Mouse (Mus musculus) forebrain, embryonic 14.5 days (tissue): ENCODE data around the gene S100a7a. TPM values are rescaled to one million over a fixed set of nuclear protein-coding genes. Genes with fewer than 3 reads are reported as not detected.

Source experiments
- ATAC-seq: fragments of 200-750 bp; cut with Nextera tagmentation; 2 replicates; pipeline ENCODE4 v1.8.0; 2017; ENCODE audit warnings: mild to moderate bottlenecking, moderate library complexity
- DNase-seq: peaks from one replicate; pipeline ENCODE4 v3.0.0-alpha.2; 2015; ENCODE audit warnings: low spot score
- H3K27ac ChIP-seq: fragments of 300-500 bp; sonication (generic); 2 replicates; pipeline ENCODE4 v1.5.1; 2014; ENCODE audit warnings: low read depth, mild to moderate bottlenecking, control low read depth, low read length, moderate library complexity
- H3K27me3 ChIP-seq: fragments of 300-500 bp; sonication (generic); replicated peaks from 2 replicates; pipeline ENCODE4 v1.6.1; 2014; ENCODE audit warnings: low read length, control low read depth, mixed read lengths; ENCODE audit not compliant: control insufficient read depth, insufficient read depth
- H3K36me3 ChIP-seq: fragments of 300-500 bp; sonication (generic); 2 replicates; pipeline ENCODE4 v1.6.1; 2014; ENCODE audit warnings: low read length, control low read depth; ENCODE audit not compliant: control insufficient read depth, insufficient read depth
- H3K4me1 ChIP-seq: fragments of 300-500 bp; sonication (generic); 2 replicates; pipeline ENCODE4 v1.6.1; 2014; ENCODE audit warnings: antibody characterized with exemption, low read length, control low read depth; ENCODE audit not compliant: control insufficient read depth, insufficient read depth
- H3K4me2 ChIP-seq: fragments of 300-500 bp; sonication (generic); 2 replicates; pipeline ENCODE4 v1.6.1; 2014; ENCODE audit warnings: mild to moderate bottlenecking, control low read depth, low read length
- H3K4me3 ChIP-seq: fragments of 300-500 bp; sonication (generic); 2 replicates; pipeline ENCODE4 v1.5.1; 2014; ENCODE audit warnings: low read depth, low read length, control low read depth
- H3K9ac ChIP-seq: fragments of 300-500 bp; sonication (generic); 2 replicates; pipeline ENCODE4 v1.6.1; 2014; ENCODE audit warnings: mild to moderate bottlenecking, low read length, control low read depth, moderate library complexity
- H3K9me3 ChIP-seq: fragments of 300-500 bp; sonication (generic); replicated peaks from 2 replicates; pipeline ENCODE4 v1.6.1; 2016; ENCODE audit warnings: low read length, control low read depth, mixed read lengths; ENCODE audit not compliant: control insufficient read depth
- WGBS: fragments of 180-500 bp; shearing (Covaris S2); extraction: QIAGEN DNeasy Blood & Tissue Kit; methylation state at CpG from one replicate; pipeline ENCODE4 v1.1.7; 2014; 5-methylcytosine and 5-hydroxymethylcytosine counted together
- polyA plus RNA-seq: library from polyadenylated mRNA; unstranded; fragments of >200 nt; fragmentation: Nextera tagmentation; extraction: Ambion mirVana; gene quantifications from 2 replicates; pipeline ENCODE4 v1.2.1, GENCODE M21; 2014

S100a7a gene
- polyA plus RNA-seq, 1 experiment from 2014 or later: not detected

- H3K27me3 ChIP-seq: no peaks in the 10 kb centered on the region
- no peaks in the 10 kb centered on the region for H3K36me3 ChIP-seq
- WGBS: 88% methylated on average over 2 of the region's 2 CpGs
- H3K9ac ChIP-seq: no peak overlapping the region
- H3K4me3 ChIP-seq: no peak overlapping the region
- H3K4me2 ChIP-seq: no peak overlapping the region
- no peak for ATAC-seq
- 0 out of 2 replicates have a peak, but pooled peaks cover 2% of the 10 kb centered on the region for H3K4me1 ChIP-seq
- H3K27ac ChIP-seq: no peak overlapping the region
- H3K9me3 ChIP-seq: no peaks in the 10 kb centered on the region
- peak; percentile 19 for DNase-seq
These were observed 10.4 kb downstream of the S100a7a start for GRCm38 (mm10) chr3:90664219-90664618.

GRCm38 (mm10) chr3:90668846-90669245 is 15.0 kb downstream of the S100a7a start, which contains the start of gene S100a8:
Gene S100a8 (plus strand): TSS chr3:90668978.
- Histone ChIP-seq H3K4me1 (0 out of 2 replicates have a peak, but pooled peaks cover 2% of the 10 kb centered on the region), H3K27ac (no peak within 1 kb of the TSS), H3K4me3 (no peak within 1 kb of the TSS), H3K9me3 (no peaks in the 10 kb centered on the region), H3K9ac (no peak within 1 kb of the TSS), H3K36me3 (no peaks in the 10 kb centered on the region), H3K4me2 (no peak within 1 kb of the TSS), H3K27me3 (no peaks in the 10 kb centered on the region)
- DNase-seq: peak; percentile 10
- WGBS: 42% methylated on average over 8 of the region's 8 CpGs
- no peak for ATAC-seq

DNA sequence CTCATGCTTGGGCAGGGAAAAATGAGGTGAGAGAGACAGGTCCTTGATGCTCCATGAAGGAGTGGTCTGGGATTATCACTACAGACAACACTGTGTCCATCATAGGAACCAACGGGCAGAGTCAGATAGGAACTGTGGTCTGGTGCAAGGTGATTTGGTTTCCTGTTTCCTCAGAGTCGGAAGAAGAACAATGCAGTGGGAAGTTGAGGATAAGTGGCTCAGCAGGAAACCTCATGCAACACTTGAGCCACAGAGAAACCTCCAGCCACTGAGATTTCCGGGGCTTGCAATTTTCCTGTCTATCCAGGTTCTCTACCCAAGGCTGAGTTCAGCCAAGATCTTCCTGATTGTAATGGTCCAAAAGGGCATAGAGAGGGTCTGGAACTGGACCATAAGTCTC is 24.8 kb downstream of the S100a7a start:
- DNase-seq (no peak), ATAC-seq (no peak)
- Histone ChIP-seq H3K9ac (no peak overlapping the region), H3K4me2 (no peak overlapping the region), H3K4me1 (no peaks in the 10 kb centered on the region), H3K27me3 (no peaks in the 10 kb centered on the region), H3K9me3 (no peaks in the 10 kb centered on the region), H3K36me3 (no peaks in the 10 kb centered on the region), H3K4me3 (no peak overlapping the region), H3K27ac (no peak overlapping the region)
- 64% methylated on average over 3 of the region's 3 CpGs for WGBS

GRCm38 (mm10) chr3:90683929-90684328 is 30.1 kb downstream of the S100a7a start:
- WGBS: 83% methylated on average over 3 of the region's 3 CpGs
- H3K27me3 ChIP-seq: no peaks in the 10 kb centered on the region
- H3K9me3 ChIP-seq: no peaks in the 10 kb centered on the region
- no peaks in the 10 kb centered on the region for H3K4me1 ChIP-seq
- no peaks in the 10 kb centered on the region for H3K36me3 ChIP-seq
- no peak overlapping the region for H3K4me2 ChIP-seq
- ATAC-seq (no peak), DNase-seq (no peak)
- H3K4me3 ChIP-seq: no peak overlapping the region
- no peak overlapping the region for H3K27ac ChIP-seq
- H3K9ac ChIP-seq: no peak overlapping the region

DNA sequence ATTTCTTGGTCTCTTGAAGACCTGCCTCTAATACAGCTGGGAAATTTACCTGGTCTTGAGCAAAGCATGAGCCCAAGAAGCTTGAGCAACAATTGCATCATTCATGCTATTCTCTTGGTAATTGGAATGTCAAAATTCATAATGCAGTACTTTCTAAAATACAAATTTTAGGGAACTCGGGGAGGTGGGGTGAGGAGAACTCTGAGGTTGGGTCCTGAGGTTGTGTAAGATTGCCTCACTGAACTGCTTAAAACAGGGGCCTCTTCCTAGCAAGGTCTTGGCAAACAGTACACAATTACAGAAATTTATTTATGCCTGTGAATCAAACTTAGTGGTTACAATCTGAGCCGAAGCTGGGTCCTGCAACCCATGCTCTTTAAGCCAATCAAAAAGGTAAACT is 33.0 kb downstream of the S100a7a start:
- H3K9ac ChIP-seq: no peak overlapping the region
- H3K27ac ChIP-seq: no peak overlapping the region
- no peaks in the 10 kb centered on the region for H3K36me3 ChIP-seq
- no peak overlapping the region for H3K4me3 ChIP-seq
- no peaks in the 10 kb centered on the region for H3K9me3 ChIP-seq
- 83% methylated on average over 2 of the region's 2 CpGs for WGBS
- H3K4me2 ChIP-seq: no peak overlapping the region
- ATAC-seq (no peak), DNase-seq (no peak)
- H3K27me3 ChIP-seq: no peaks in the 10 kb centered on the region
- no peaks in the 10 kb centered on the region for H3K4me1 ChIP-seq

- Histone ChIP-seq H3K9ac (no peak overlapping the region), H3K9me3 (no peaks in the 10 kb centered on the region), H3K4me2 (no peak overlapping the region), H3K27me3 (no peaks in the 10 kb centered on the region), H3K4me3 (no peak overlapping the region), H3K27ac (no peak overlapping the region), H3K4me1 (no peaks in the 10 kb centered on the region), H3K36me3 (no peaks in the 10 kb centered on the region)
- ATAC-seq (no peak), DNase-seq (no peak)
- 77% methylated on average over 2 of the region's 2 CpGs for WGBS
These were observed 39.7 kb downstream of the S100a7a start for GRCm38 (mm10) chr3:90693496-90693895.

DNA sequence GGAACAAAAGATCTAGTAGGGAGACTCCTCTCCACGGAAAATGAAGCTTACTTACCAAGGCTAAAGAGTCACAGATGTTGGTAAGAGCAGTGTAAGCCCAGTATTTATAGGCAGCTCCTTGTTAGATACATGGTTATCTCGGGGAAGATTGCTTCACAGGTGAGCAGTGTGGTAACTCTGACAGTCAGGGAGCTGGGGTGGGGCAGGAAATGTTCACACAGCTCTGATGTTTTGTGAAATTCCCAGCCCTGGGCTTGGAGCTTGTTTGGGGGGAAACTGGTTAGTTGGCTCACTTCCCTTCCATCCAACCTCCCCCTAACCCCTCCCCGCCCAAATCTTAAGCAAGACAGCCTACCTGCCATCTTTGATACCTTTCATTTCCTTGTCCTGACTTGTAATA is 41.8 kb downstream of the S100a7a start, which contains the start of gene S100a9:
Gene S100a9, minus strand, starts transcription at position 109 of the 400 bp plus-strand sequence.
- no peaks in the 10 kb centered on the region for H3K4me1 ChIP-seq
- WGBS: 67% methylated on average over 3 of the region's 3 CpGs

GRCm38 (mm10) chr3:90702244-90702643 is 48.4 kb downstream of the S100a7a start:
- no peak for ATAC-seq
- no peak overlapping the region for H3K9ac ChIP-seq
- H3K27me3 ChIP-seq: no peaks in the 10 kb centered on the region
- DNase-seq: no peak
- no peaks in the 10 kb centered on the region for H3K9me3 ChIP-seq
- no peak overlapping the region for H3K27ac ChIP-seq
- no peaks in the 10 kb centered on the region for H3K36me3 ChIP-seq
- H3K4me3 ChIP-seq: no peak overlapping the region
- no peaks in the 10 kb centered on the region for H3K4me1 ChIP-seq
- 88% methylated on average over 2 of the region's 2 CpGs for WGBS
- H3K4me2 ChIP-seq: no peak overlapping the region

More for the DNA sequence above, 41.8 kb downstream of the S100a7a start, which contains the start of gene S100a9:
- Histone ChIP-seq H3K9ac (no peak within 1 kb of the TSS), H3K27me3 (no peaks in the 10 kb centered on the region), H3K36me3 (no peaks in the 10 kb centered on the region), H3K27ac (no peak within 1 kb of the TSS), H3K9me3 (no peaks in the 10 kb centered on the region), H3K4me3 (no peak within 1 kb of the TSS), H3K4me2 (no peak within 1 kb of the TSS)
- no peak for ATAC-seq
- no peak for DNase-seq
